Mouse (Mus musculus): ENCODE results near the gene Trappc1. TPM values are rescaled to one million over a fixed set of nuclear protein-coding genes. Genes with fewer than 3 reads are reported as not detected.

Trappc1 gene
- polyA plus RNA-seq (2015; fragmentation: Nextera tagmentation; extraction: Ambion mirVana) = 146 and 157 TPM in 2 replicates

DNA sequence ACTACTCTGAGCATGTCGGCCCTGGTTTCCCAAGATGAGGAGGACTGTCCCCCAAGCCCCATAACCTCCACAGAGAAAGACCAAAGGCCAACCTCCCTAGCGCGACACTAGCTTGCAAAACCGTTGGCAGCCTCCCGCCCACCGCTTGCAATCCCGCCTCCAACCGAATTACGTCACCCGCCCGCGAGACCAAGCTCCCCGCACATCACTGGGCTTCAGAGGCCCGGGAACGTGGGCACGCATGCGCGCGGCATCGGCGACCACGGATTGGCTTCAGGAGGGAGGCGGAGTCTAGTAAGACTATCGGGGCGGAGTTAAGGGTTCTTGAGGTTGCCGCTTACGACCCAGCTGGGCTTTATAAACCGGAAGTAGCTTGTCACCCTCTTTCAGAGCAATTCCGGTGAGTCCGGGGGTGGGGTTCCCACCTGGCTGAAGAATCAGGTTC lies at the start of gene Trappc1, which contains the start of gene Cntrob:
Trappc1 (plus strand) TSS at position 314 of the 445 bp plus-strand sequence.
Cntrob (minus strand) TSS at position 109 of the 445 bp plus-strand sequence.
- 0 out of 2 replicates have a peak, but pooled peaks cover 3% of the 10 kb centered on the region for H3K27me3 ChIP-seq (replicated peaks)
- peak within 1 kb of the TSS; percentile 71 for H3K4me2 ChIP-seq
- H3K4me1 ChIP-seq = peaks cover 35% of the 10 kb centered on the region
- peaks cover 16% of the 10 kb centered on the region; the same call in 1 of the 2 replicates for H3K36me3 ChIP-seq
- H3K27ac ChIP-seq = peak within 1 kb of the TSS; percentile 81
- WGBS = under 1% methylated on average over 30 of the region's 30 CpGs
- H3K9me3 ChIP-seq = no peaks in the 10 kb centered on the region
- peak; percentile 93 for ATAC-seq (ENCODE audit: insufficient read depth, low FRiP score, low read depth)
- peak within 1 kb of the TSS; percentile 63 for H3K4me3 ChIP-seq (replicated peaks)
- peak within 1 kb of the TSS; percentile 71; the same call in 1 of the 2 replicates for H3K9ac ChIP-seq

DNA sequence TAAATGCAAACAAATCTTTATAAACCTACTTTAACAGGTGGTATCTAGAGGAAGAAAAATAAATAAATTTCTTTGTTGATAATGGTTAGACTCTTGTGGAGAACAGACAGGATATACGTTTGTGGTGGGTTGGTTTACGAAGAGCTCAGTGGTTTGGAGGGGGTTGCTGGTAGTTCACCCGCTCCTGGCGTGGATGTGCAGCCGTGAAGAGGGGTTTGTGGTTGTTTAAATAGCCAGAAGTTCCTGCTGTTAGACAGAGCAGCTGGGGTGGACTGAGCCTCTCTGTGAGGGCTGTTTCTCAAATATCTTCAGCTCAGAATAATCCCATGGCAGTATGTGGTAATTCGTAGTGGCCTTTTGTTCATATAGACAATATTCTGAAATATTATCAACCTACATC lies 48.1 kb upstream of the Trappc1 start:
- Histone ChIP-seq H3K4me2 (no peak overlapping the region), H3K9ac (no peak overlapping the region), H3K9me3 (no peaks in the 10 kb centered on the region), H3K36me3 (no peaks in the 10 kb centered on the region), H3K4me1 (no peaks in the 10 kb centered on the region), H3K4me3 (replicated peaks) (no peak overlapping the region), H3K27ac (no peak overlapping the region), H3K27me3 (replicated peaks) (no peaks in the 10 kb centered on the region)
- 58% methylated on average over 6 of the region's 6 CpGs for WGBS
- no peak for ATAC-seq (ENCODE audit: insufficient read depth, low FRiP score, low read depth)

DNA sequence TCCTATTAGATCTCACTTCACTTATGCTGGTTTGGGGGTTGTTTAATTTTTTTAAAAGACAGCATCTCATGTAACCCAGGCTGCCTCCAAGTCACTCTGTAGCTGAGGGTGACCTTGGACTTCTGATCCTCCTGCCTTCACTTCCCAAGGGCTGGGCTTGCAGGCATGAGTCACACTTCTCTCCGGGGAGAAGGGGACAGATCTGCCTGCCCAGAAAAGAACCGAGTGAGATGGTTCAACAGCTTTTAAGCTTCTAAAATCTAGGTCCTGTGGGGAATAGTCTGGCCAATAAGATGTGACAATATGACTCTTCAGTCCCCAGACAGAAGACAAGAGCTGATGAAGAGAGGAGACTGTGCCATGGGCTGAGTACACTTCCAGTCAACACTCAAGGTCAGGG lies 47.7 kb upstream of the Trappc1 start:
- Histone ChIP-seq H3K9ac (no peak overlapping the region), H3K9me3 (no peaks in the 10 kb centered on the region), H3K4me1 (no peaks in the 10 kb centered on the region), H3K4me2 (no peak overlapping the region), H3K27me3 (replicated peaks) (no peaks in the 10 kb centered on the region), H3K27ac (no peak overlapping the region), H3K4me3 (replicated peaks) (no peak overlapping the region), H3K36me3 (no peaks in the 10 kb centered on the region)
- WGBS = 32% methylated on average over 2 of the region's 2 CpGs
- ATAC-seq (ENCODE audit: insufficient read depth, low FRiP score, low read depth) = no peak

DNA sequence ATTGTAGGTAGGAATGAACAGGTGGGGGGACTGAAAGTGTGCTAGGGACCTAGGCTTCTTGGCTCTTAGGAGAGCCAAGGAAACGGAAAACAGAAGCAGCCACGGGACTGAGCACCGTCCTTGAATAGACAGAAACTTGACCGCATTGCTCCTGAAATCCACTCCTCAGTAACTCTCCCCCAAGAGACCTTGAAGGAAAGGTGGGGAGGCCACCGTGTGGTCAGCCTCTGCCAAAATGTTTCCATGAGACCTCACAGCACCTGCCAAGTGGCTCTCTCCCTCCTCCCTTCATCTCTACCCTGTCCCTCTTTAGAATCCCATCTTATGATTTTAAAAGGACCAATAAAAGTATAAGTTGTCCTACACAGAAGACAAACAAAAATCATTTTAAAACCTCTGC lies 46.5 kb upstream of the Trappc1 start:
- H3K4me1 ChIP-seq = no peaks in the 10 kb centered on the region
- H3K9ac ChIP-seq = no peak overlapping the region
- H3K36me3 ChIP-seq = no peaks in the 10 kb centered on the region
- H3K4me2 ChIP-seq = no peak overlapping the region
- no peak overlapping the region for H3K4me3 ChIP-seq (replicated peaks)
- no peak overlapping the region for H3K27ac ChIP-seq
- WGBS = 67% methylated on average over 5 of the region's 5 CpGs
- no peaks in the 10 kb centered on the region for H3K27me3 ChIP-seq (replicated peaks)
- ATAC-seq (ENCODE audit: insufficient read depth, low FRiP score, low read depth) = no peak
- no peaks in the 10 kb centered on the region for H3K9me3 ChIP-seq

DNA sequence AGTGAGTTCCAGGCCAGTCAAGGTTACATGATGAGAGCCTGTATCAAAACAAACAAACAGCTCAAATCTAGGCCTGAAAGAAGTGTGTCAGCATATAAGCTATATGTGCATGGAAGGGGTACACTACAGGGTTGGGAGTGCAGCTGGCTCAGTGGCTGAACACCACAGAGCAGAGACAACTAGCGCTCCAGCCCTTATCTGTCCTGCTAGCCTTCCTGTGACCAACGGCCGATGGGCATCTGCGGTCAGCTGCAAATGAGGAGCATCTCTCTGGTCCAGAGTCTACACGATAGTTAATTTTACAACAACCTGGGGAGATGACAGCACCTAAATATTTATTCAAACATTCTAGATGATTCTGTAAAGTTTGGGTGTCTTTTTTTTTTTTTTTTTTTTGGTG lies 32.7 kb upstream of the Trappc1 start:
- no peak for ATAC-seq (ENCODE audit: insufficient read depth, low FRiP score, low read depth)
- H3K4me2 ChIP-seq = no peak overlapping the region
- no peaks in the 10 kb centered on the region for H3K9me3 ChIP-seq
- 86% methylated on average over 5 of the region's 5 CpGs for WGBS
- no peak overlapping the region for H3K4me3 ChIP-seq (replicated peaks)
- H3K27me3 ChIP-seq (replicated peaks) = no peaks in the 10 kb centered on the region
- no peaks in the 10 kb centered on the region for H3K36me3 ChIP-seq
- no peak overlapping the region for H3K27ac ChIP-seq
- H3K4me1 ChIP-seq = no peaks in the 10 kb centered on the region
- no peak overlapping the region for H3K9ac ChIP-seq

DNA sequence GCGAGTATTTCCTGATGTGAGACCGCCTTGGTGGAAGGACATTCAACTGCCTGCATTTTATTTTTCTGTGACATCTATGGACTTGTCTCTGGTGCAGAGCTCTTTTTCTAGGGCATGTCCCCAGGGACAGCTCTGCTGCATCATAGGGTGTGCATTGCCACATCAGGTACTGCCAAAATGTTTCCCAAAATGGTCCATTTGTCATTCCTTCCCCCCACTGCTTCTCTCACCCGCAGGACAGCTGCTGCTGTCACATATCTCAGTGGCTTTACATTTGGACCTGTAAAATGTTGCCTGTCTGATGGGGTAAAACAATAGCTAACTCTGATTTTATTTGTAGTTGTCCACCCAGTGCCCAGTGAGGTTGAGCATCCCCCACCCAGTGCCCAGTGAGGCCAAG lies 28.5 kb upstream of the Trappc1 start:
- Histone ChIP-seq H3K27ac (no peak overlapping the region), H3K4me2 (no peak overlapping the region), H3K36me3 (0 out of 2 replicates have a peak, but pooled peaks cover 6% of the 10 kb centered on the region), H3K9ac (no peak overlapping the region), H3K4me1 (no peaks in the 10 kb centered on the region), H3K27me3 (replicated peaks) (no peaks in the 10 kb centered on the region), H3K4me3 (replicated peaks) (no peak overlapping the region), H3K9me3 (no peaks in the 10 kb centered on the region)
- 87% methylated on average over 3 of the region's 3 CpGs for WGBS
- no peak for ATAC-seq (ENCODE audit: insufficient read depth, low FRiP score, low read depth)

DNA sequence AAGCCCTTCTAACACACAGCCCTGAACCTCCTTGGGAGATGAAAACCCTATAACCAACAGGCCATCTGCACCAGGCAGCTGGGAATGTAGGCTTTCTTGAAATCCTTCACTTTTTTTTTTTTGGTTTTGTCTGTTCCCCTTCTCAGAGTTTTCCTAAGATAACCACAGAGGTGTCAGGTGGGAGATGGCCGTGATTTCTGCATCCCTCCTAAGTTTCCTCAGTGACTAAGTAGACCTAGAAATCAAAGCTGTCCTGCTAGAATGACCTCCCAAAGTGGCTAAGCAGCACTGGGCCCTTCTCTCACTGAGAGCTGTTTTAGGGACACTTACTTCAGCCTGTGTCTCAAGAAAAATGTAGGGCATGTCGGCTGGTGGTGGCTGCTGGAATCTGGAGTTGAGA lies 26.0 kb upstream of the Trappc1 start:
- Histone ChIP-seq H3K36me3 (peaks cover 11% of the 10 kb centered on the region), H3K4me2 (no peak overlapping the region), H3K9ac (no peak overlapping the region), H3K4me1 (no peaks in the 10 kb centered on the region), H3K4me3 (replicated peaks) (no peak overlapping the region), H3K9me3 (no peaks in the 10 kb centered on the region), H3K27me3 (replicated peaks) (no peaks in the 10 kb centered on the region), H3K27ac (no peak overlapping the region)
- 89% methylated on average over 2 of the region's 2 CpGs for WGBS
- no peak for ATAC-seq (ENCODE audit: insufficient read depth, low FRiP score, low read depth)

DNA sequence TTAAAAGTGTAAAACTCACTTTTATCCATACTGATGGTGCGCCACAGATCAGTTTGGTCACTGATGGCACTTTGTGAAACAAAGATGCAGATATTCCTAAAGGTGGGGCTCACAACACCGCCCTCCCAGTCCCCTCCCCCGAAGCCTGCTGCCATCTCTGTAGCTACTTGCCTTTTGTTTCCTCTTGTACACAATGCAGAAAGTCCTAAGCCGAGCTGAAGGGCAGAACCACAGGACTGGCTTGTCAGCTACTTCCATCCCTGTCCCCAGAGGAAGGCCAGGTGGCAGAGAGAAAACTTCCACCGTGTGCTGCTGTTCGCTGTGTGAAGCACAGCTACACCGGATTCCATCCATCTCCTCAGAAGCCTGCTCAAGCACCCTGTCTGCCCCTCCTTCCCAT lies 25.5 kb upstream of the Trappc1 start:
- no peaks in the 10 kb centered on the region for H3K27me3 ChIP-seq (replicated peaks)
- peaks cover 16% of the 10 kb centered on the region for H3K36me3 ChIP-seq
- no peaks in the 10 kb centered on the region for H3K4me1 ChIP-seq
- WGBS = 74% methylated on average over 7 of the region's 7 CpGs
- H3K9ac ChIP-seq = no peak overlapping the region
- H3K27ac ChIP-seq = no peak overlapping the region
- no peak overlapping the region for H3K4me3 ChIP-seq (replicated peaks)
- H3K4me2 ChIP-seq = no peak overlapping the region
- no peak for ATAC-seq (ENCODE audit: insufficient read depth, low FRiP score, low read depth)
- no peaks in the 10 kb centered on the region for H3K9me3 ChIP-seq

DNA sequence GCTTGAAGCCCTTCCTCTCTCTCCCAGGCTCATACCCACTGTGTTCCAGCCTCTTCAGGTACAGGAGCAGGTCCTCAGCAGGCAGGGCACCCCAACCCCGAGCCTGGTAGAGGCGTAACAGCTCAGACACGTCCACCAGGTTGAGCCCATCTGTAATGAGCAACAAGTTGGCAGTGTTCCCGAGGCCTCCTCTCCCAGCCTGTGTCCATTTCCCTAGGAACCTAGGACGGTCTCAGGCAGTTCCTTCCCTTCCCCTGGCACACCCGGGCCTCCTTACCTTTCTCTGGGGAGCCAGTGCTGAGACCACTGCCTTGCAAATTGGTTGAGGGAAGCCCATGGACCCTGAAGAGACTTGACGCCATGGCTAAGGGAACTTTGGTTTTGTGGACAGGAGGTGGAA lies 21.0 kb upstream of the Trappc1 start:
- WGBS = 81% methylated on average over 7 of the region's 7 CpGs
- no peak overlapping the region for H3K4me2 ChIP-seq

DNA sequence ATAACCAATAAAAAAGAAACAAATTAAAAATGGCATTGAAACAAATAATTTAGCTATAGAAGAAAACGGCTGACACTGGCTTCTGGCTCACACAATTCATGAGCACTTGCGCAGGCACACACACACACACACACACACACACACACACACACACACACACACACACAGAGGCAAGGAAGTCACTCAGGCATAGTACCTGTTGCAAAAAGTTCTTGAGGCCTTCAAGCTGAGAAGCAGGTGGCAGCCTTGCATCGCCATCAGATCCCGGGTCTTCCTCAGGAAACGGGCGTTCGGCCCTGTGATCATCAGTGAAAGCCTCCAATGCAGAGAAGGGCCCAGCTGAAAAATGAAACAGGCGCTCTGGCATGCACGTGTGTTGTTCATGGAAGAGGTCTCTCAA lies 18.5 kb upstream of the Trappc1 start:
- Histone ChIP-seq H3K36me3 (peaks cover 35% of the 10 kb centered on the region), H3K4me1 (no peaks in the 10 kb centered on the region), H3K4me3 (replicated peaks) (no peak overlapping the region), H3K27me3 (replicated peaks) (no peaks in the 10 kb centered on the region), H3K9ac (no peak overlapping the region), H3K27ac (no peak overlapping the region), H3K9me3 (no peaks in the 10 kb centered on the region), H3K4me2 (no peak overlapping the region)
- WGBS = 91% methylated on average over 9 of the region's 9 CpGs
- no peak for ATAC-seq (ENCODE audit: insufficient read depth, low FRiP score, low read depth)

More for the DNA sequence above, 21.0 kb upstream of the Trappc1 start:
- no peaks in the 10 kb centered on the region for H3K27me3 ChIP-seq (replicated peaks)
- no peak overlapping the region for H3K9ac ChIP-seq
- no peaks in the 10 kb centered on the region for H3K9me3 ChIP-seq
- H3K36me3 ChIP-seq = peaks cover 22% of the 10 kb centered on the region
- no peak overlapping the region for H3K4me3 ChIP-seq (replicated peaks)
- no peaks in the 10 kb centered on the region for H3K4me1 ChIP-seq
- H3K27ac ChIP-seq = no peak overlapping the region
- no peak for ATAC-seq (ENCODE audit: insufficient read depth, low FRiP score, low read depth)

DNA sequence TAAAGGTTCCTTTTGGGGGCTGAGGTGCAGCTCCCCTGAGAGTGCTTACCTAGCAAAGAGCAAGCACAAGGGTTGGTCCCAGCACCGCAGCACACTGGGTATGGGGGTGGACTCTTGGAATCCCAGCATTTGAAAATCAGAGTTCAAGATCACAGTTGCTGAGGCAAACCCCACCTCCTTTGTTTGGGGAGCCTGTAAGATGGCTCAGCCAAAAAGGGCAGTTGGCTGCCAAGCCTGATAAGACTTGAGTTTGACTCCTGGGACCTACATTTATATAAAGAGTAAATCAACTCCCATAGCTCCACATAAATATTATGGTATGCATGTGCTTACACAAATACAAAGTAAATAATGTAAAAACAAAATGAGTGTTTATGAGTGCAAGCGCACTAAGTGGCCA lies 17.7 kb upstream of the Trappc1 start:
- no peak overlapping the region for H3K4me2 ChIP-seq
- 83% methylated on average over 2 of the region's 2 CpGs for WGBS
- no peak overlapping the region for H3K4me3 ChIP-seq (replicated peaks)
- no peaks in the 10 kb centered on the region for H3K4me1 ChIP-seq
- no peaks in the 10 kb centered on the region for H3K27me3 ChIP-seq (replicated peaks)
- no peak overlapping the region for H3K9ac ChIP-seq
- H3K36me3 ChIP-seq = peaks cover 42% of the 10 kb centered on the region
- H3K9me3 ChIP-seq = no peaks in the 10 kb centered on the region
- no peak overlapping the region for H3K27ac ChIP-seq
- no peak for ATAC-seq (ENCODE audit: insufficient read depth, low FRiP score, low read depth)

DNA sequence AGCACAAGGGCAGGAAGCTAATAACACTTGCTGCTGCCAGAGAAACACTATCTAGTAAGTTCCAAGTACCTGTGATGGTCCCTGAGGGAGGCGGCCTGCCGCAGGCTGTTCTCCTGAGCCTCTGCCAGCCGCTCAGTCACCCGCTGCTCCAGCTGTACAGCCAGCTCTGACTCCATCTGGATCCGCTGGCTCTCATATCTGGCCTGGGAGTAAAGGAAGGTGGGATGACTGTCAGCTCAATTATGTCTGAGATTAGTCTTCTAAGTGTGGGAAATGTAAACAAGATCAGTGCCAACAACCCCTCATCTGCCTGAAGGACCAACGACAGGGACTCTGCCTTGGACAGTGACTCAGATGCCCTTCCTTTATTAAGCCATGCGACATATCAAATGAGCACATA lies 12.5 kb upstream of the Trappc1 start:
- no peak for ATAC-seq (ENCODE audit: insufficient read depth, low FRiP score, low read depth)
- no peaks in the 10 kb centered on the region for H3K9me3 ChIP-seq
- H3K9ac ChIP-seq = no peak overlapping the region
- no peak overlapping the region for H3K27ac ChIP-seq
- peaks cover 32% of the 10 kb centered on the region for H3K36me3 ChIP-seq
- H3K4me2 ChIP-seq = no peak overlapping the region
- H3K4me3 ChIP-seq (replicated peaks) = no peak overlapping the region
- 81% methylated on average over 7 of the region's 7 CpGs for WGBS
- H3K4me1 ChIP-seq = no peaks in the 10 kb centered on the region
- H3K27me3 ChIP-seq (replicated peaks) = no peaks in the 10 kb centered on the region

DNA sequence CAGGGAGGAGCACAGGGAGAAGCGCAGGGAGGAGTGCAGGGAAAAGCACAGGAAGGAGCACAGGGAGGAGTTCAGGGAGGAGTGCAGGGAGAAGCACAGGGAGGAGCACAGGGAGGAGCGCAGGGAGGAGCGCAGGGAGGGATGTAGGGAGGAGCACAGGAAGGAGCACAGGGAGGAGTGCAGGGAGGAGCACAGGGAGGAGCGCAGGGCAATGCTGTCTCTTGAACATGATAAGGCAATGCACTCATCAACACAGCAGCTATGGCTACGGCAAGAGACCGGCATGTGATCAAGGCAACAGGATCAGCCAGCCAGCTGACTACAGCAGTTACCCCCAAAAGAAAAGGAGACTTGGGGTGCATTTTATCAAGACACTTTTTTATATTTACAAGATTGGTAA lies 7.4 kb upstream of the Trappc1 start:
- Histone ChIP-seq H3K4me3 (replicated peaks) (no peak overlapping the region), H3K9me3 (no peaks in the 10 kb centered on the region), H3K9ac (no peak overlapping the region), H3K27ac (no peak overlapping the region), H3K36me3 (peaks cover 19% of the 10 kb centered on the region; the same call in 1 of the 2 replicates), H3K4me1 (no peaks in the 10 kb centered on the region), H3K27me3 (replicated peaks) (no peaks in the 10 kb centered on the region), H3K4me2 (no peak overlapping the region)
- no peak for ATAC-seq (ENCODE audit: insufficient read depth, low FRiP score, low read depth)
- 96% methylated on average over 6 of the region's 6 CpGs for WGBS
